Mouse (Mus musculus) yolk sac, embryonic 10.5 days (tissue): ENCODE results near the gene Helt.

Experiments
- DNase-seq: peaks from one replicate; pipeline ENCODE4 v3.0.0-alpha.2; 2017; ENCODE audit warnings: low spot score

Helt gene

DNA sequence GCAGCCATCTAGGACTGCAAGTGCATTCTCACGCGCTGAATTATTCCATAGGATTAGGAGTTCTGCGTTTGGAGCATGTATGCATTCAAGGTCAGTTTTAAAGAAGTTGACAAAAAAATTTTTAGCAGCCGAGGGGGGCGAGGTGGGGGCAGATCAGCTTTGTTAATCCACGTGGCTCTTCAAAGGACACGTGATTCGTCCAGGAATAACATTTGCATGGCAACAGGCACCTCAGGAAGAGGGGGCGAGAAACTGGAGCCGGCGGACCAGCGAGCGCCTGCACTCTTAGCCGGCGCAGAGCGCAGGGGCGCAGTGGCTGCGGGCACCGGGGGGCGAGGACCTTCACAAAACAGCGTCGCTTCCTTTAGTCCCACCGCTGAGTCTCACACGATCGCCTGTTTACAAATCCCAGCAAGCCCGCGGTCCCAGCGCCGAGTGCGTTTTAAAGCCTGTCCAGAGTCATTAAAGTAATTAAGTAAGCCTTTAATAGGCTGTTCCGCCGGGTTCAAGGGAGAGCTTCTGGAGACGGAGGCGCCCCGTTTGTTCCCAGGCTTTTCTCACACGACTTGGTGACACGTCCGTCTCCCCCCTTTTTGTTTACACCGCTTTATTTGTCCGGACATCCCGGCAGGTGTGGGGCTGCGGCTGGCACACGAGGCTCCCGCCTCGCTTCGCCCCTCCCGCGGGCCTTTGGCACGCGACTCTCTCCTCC is at the start of gene Helt:
TSS of gene Helt (minus strand) at position 491 of the 712 bp plus-strand sequence.
- DNase-seq, result no peak

DNA sequence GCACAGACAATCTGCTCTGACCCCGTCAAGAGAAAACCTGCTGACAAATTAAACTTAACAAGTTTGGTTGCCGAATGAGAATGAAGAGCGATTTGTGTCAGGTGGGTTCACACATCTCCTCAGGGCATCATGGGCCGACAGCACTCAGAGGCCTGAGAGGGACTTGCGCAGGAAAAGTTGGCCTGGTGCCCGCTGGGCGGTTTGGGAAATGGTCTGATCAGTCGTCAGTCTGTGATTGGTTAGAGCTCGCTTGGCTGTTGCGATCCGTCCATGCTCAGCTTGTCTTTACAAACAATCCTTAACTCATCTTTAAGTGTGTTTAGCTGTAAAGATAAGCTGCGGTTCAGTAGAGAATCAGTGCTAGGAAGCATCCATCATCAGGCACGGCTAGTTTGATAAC is 47.8 kb upstream of the Helt start:
- peak; percentile 61 for DNase-seq

DNA sequence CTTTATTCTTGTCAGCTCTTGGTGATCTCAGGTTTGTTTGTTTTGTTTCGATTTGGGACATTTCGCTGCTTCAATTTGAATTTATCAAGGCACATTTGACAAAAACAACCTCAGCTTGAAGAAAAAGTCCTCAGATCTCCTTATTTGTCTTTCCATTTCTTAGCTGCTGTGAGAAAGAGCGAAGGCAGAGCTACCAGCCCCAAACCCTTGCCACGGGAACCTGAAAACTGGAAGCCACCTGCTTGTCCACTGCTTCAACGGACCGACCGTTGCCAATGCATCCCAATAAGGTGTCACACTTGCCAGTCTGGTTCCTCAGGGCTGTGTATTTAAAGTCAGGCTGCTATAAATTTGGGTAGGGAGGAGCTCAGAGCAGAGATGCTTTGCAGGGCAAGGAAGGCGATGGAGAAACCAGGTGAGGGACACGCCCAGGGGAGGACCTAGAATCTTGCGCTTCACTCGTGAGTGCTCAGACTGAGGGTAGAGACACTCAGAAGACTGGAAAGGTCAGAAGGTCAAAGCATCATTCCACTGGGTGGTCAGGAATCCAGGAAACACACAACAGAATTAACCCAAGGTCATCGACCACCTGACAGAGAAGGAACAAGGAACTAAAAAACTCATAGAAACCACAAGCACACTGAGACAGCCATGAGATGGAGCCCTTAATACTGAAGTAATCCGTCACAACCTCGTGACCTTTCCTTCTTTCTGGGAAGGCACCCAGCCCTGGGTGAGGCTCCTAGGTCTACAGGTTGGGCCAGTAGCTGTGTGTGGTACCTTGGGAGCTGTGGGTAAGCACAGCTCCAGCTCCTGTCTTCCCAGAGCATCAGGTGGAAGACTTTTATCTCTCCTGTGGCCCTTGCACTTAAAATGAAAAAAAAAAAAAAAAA is 46.2 kb upstream of the Helt start:
- DNase-seq, result peak; percentile 21

DNA sequence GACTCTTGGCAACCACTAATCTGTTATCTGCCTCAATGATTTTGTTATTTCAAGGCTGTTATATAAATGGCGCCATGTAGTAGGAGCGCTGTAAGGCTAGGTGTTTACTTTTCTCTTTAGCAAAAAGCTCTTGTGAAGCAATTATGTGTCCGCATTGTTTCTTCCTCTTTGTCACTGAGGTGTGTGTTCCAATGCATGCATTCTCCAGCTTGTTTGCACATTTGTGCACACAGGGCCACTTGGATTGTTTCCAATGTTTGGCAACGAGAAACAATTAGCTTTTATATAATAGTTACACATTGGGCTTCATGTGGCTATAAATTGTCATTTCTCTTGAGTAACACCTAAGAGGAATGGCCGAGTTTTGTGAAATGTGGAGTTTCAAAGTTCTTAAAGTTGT is 44.8 kb upstream of the Helt start:
- no peak for DNase-seq

DNA sequence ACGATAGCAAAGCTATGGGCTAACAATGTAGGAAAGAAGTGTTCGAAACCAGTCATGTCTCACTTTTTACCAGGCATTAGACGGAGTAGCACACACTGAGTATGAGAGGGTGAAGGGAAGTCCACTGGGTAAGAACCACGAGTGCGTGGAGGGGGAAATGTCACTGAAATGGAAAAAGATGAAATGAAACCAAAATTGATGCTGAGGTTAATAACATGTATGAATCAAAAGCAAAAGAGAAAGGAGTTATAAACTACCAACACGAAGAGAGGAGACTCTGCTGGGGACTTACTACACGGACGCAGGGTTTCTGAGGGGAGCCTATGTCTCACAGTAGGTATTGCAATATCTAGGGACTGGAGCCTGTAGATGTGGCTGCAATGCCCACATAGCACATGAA is 41.9 kb upstream of the Helt start:
- DNase-seq, result no peak

DNA sequence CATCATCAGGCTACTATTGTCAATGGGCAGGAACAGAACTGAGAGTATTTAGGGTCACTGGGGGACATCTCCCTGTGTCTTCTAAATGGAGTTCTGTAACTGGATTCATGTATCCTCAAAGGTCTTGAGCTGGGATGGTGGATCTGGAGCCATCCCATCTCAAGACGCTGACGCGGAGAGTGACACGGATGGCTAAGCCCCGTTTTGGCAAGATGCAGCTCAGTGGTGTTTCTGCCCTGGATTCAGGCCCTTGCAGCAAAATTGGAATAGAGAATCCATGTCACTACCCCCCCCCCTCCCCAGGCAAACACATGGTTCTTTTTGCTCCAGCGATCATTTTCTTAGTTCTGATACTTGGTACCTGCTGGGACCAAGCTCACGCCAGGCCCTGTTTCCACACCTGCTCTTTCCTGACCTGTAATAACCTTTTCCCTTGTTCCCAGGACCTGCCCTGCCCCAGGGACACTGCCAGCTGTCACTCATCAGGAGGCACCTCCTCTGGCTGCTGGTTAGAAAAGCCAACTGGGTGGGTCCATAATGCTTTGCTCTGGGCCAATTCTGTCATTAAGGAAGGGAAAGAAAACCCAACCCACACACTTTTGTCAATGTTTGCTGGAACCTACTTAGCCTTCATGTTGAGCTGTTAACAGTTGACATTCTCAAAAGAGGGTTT is 38.1 kb upstream of the Helt start:
- no peak for DNase-seq

DNA sequence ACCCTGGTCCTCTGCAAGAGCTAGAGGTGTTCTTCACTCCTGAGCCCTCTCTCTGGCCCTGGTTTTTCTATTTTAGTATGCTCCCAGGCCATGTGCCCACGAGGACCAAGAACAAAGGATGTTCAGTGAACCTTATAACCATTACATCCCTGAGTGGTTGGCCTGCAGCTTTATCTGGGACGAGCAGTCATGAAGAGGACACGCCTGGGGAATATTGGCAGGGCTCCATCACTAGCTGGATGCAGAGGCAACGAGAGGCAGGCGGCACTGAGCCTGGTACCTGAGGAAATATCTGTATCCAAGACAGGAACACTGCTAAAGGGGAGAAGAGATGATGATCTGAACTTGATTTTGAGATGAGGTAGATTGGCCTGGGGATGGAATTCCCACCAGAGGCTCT is 37.3 kb upstream of the Helt start:
- no peak for DNase-seq

DNA sequence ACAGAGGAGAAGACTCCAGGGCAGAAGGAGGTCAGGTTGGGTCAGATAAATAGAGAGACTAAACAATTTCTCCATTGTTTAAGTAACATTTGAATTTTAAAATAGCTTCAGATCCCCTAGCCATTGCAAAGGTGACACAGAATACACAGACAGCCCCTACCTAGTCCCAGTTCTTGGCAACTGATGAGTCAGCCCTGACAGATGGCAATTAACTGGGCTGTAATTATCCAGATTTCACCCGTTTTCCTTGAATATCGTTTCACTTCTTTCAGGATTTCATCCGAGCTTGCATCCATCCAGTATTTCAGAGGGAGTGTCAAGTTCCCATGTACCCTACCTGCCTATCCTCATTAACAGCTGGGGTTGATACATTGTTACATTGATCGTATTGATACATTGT is 34.9 kb upstream of the Helt start:
- no peak for DNase-seq

DNA sequence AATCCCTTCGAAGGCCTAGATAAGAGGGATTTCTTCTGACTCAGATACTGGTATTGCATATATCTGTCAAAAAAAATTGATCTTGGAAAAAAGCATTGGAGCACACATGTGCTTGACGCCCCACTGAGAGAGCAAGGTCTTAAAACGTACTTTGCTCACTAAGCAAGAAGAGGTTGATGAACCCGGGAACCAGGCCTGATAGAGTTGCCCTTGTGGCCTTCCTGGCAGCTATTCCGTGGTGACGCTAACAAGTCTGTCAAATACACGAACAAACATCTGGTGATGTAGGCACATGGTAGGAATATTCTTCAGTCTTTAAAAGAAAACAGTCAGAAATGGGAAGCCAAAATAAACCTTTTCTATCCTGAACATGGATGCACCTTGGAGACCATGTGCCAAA is 32.8 kb upstream of the Helt start:
- DNase-seq, result no peak

DNA sequence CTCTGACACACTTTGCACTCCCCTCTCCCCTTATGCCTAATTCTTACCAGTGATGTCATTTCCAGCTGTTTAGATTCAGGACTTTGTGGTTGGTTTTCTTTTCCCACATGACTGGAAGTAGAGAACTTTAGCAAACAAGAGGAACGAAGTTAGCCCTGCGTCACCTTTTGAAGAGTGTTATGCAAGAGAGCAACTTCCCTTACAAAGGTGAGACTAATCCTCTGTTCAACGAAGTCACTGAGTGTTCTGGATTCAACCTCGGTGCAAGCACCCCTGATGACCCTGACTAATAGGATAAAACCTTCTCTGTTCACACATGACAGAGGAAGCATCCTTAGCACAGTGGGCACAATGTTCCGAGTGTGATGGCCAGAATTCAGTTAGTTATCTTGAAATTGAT is 32.2 kb upstream of the Helt start:
- no peak for DNase-seq

DNA sequence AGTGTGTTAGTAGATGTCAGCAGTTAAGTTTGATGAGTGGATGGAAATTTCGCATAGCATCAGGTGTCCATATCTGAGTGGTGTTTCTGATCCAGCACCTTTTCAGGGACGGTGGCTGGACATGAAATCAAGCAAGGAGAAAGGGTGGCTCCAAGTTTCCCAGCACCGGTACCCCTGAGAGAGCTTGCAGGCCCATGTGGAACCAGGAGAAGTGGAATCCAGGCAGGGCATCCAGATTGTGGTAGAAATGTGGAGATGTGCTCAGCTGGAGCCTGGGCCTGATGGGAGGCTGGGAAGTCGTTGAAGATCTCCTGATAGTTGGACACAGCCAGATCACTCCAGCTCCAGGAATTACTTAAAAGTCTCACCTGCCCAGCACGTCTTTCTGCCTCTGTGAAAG is 30.2 kb upstream of the Helt start:
- no peak for DNase-seq

DNA sequence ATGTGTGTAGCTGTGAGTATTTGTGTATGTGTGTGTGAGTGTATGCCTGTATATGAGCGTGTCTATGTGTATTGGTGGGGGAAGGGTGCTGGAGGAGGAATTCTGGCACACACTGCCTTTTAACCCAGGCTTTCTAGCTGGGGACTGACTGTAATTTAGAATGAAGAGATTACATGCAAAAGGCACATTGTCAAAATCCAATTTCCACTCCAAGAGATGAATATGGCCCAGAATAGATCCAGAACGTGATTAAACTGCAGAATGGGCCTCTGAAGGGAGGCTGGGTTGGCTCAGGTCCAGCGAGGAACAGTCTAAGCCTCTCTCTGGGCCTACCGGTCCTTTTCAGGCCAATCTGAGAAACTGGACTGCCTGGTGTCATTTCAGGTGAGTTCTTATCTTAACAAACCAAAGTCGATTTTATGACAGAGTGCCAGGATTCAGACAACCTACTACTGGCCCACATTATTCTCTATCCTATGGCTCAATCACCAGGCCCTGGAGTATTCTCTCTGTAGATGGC is 29.3 kb upstream of the Helt start:
- DNase-seq, result no peak

DNA sequence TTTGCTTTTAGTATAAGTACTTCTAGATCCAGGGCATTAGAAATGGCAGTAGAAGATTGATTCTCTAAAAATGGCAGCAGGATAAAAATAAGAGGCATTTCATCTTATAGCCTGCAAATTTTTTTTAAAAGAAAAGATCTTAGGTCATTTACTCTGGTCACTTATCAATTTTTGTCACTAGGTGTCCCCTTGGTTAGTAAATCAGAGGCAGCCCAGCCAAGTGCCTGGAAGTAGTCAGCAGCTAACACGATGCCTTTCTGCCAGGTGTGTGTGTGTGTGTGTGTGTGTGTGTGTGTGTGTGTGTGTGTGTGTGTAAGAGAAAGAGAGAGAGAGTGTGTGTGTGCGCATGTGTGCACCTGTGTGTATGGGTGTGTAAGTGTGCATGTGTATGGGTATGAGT is 28.4 kb upstream of the Helt start:
- DNase-seq, result no peak

DNA sequence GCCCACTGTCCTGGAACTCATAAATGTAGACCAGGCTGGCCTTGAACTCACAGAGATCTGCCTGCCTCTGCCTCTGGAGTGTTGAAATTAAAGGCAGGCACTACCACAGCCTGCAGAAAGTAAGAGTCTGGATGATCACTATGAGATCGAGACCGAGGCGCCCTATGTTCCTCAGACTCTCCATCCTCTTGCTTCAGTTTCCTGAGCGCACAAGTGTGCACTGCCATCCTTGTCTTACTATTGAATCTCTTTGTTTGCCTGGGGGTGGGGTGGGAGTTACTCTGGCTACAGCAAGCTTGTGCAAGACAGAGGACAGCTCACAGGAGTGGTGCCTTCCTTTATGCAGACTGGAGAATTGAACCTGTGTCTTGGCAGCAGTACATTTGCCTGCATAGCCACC is 27.9 kb upstream of the Helt start:
- no peak for DNase-seq

DNA sequence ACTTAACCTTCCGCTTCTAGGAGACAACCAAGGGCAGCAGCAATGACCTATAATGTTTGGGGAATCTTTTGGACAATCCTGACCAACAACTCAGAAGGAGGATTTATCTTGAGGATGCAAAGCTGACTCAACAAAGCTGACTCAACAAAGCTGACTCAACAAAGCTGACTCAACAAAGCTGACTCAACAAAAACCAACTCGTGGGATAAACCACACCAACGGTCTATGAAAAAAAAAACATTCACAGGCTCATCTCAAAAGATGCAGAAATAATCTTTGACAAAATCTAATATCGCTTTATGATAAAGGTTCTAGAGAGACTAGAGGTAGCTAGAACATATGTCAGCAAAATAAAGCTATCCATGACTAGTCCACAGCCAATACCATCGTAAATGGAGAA is 24.3 kb upstream of the Helt start:
- DNase-seq, result no peak

DNA sequence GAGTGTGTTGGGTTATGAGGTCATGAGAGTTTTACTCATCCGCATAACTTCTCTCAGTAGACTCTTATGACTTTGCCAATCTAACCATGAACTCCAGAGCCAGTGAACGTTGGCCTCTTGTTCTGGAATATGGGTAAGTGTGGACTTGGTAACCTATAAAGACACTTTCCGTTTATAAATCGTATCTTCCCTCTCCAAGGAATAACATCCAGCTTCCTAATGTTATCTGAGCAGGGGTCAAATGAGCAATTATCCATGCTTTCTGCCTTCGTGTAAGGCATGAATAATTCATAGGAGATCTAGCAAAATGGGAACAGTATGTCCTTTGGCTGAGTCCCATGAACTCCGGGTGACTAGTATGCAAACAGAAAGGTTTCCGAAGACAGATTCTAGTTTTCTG is 22.7 kb upstream of the Helt start:
- DNase-seq, result no peak

DNA sequence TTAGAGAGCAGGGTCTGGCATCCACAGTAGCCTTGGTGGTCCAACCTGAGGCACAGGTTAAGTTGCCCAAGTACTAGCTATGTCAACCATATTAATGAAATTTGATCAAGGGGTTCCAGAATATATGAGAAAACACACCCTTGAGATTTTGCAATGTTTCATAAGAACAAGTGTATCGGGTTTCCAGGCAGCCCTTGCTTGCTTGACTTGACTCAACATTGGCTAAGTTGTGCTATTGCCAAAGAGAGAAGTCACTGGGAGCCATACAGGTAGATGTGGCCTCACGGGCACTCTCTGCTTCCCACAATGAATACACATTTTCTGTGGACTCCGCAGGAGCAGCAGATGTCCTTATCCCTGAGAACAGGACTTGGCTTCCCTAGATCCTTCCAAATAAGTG is 19.3 kb upstream of the Helt start:
- DNase-seq, result no peak

DNA sequence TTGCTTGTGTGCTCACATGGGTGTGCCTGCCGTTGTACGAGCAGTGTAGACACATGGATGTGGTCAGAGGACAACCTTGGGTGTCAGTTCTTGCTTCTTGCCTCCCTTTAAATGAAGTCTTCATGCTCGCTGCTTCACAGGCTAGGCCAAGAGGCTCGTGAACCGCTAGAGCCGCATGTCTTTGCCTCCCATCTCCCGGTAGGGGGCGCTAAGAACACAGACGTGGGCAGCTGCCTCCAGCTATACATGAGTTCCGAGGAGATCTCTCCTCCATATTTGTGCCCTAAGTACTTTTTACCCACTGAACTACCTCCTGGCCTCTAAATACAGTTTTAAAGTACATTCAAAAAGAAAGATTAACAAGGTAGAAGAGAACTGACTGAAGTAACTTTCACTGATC is 16.7 kb upstream of the Helt start:
- peak; percentile 60 for DNase-seq

DNA sequence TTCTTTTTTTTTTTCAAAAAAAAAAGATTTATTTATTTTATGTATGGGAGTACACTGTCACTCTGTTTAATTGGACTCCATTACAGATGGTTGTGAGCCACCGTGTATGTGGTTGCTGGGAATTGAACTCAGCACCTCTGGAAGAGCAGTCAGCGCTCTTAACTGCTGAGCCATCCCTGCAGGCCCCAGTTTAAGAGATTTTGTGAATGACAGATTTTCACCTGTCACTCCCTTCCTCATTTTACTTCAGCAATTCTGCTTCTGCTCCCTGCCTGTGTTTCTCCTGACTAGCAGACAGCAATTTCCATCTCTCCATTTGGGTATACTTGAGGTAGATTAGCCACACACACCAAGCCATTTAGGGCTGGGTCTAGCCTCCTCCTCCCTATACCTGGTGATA is 13.7 kb upstream of the Helt start:
- DNase-seq, result no peak

DNA sequence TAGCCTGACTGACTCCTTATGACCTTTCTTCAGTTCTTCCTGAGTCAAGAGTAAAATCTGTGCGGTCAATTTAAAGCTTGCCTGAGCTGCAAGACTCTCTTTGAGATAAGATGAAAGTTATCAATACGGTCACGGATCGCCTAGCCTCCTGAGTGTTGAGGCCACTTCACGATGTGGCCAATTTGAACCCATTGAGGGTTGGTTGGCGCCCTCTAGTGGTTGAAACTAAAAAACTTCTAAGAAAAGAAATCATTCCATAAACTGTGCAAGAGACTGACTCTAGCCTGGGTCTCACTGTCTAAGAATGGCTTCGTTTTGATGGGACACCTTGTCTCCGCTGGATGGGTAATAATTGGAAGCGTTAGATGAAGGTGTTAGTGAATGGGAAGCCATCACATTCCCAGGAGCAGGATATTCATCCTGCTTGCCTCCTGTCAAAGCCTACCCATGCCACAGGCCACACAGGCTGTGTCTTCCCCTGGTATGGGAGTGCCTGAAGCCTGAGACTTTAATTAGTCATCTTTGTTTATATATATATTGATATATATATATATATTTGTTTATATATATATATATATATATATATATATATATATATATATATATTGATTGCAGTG is 11.4 kb upstream of the Helt start:
- DNase-seq, result no peak

DNA sequence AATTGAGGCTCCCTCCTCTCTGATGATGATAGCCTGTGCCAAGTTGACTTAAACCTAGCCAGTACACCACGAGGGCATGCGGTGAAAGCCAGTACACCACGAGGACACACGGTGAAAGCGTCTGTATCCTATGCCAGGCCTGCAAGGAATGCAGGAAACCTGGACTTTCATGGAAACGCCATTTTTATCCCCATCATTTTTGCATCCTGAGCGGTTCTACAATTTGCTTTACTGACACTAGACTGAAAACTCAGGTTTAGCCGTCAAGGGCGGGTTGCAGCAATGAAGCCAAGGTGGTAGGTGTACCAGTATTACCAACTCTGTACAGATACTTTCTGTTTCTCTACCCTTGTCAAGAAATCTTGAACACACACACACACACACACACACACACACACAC is 7.7 kb upstream of the Helt start:
- no peak for DNase-seq

DNA sequence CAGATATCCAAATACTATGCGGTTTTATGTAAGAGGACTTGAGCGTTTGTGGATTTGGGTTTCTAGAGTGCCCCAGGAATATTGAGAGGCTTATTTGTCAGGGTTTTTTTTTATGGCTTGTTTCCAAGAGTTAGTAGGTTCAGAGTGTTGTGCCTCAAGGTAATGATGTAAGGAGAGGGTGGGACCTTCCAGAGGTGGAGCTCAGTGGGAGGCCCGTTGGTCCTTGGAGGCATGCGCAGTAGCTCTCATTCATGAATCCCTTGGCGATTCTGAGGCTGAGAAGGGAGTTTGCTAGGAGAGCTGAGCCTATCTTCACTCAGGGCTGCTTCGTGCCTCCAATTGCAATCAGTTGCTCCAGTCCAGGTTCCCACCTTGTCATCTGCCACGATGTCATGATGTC is 4.4 kb upstream of the Helt start:
- DNase-seq, result no peak
